Mouse (Mus musculus) heart, embryonic 13.5 days (tissue): ENCODE measurements around the gene Crkl. TPM values are rescaled to one million over a fixed set of nuclear protein-coding genes. Genes with fewer than 3 reads are reported as not detected.
"Not testable (repeated sequence)": the region's sequence is repeated elsewhere in the genome, so short reads cannot be mapped to it uniquely, and the experiment has no call there.

ENCODE experiments used
- ATAC-seq: fragments of 200-750 bp; cut with Nextera tagmentation; 2 replicates; pipeline ENCODE4 v1.8.0; 2017; ENCODE audit warnings: moderate TSS enrichment; ENCODE audit not compliant: insufficient number of reproducible peaks, low FRiP score, low TSS enrichment; ENCODE audit errors: extremely low read depth
- H3K27ac ChIP-seq: fragments of 300-500 bp; sonication (generic); replicated peaks from 2 replicates; pipeline ENCODE4 v1.5.1; 2015; ENCODE audit warnings: moderate library complexity, mild to moderate bottlenecking, inconsistent platforms
- H3K27me3 ChIP-seq: fragments of 300-500 bp; sonication (generic); replicated peaks from 2 replicates; pipeline ENCODE4 v1.6.1; 2015; ENCODE audit warnings: mild to moderate bottlenecking, inconsistent platforms
- H3K36me3 ChIP-seq: fragments of 300-500 bp; sonication (generic); 2 replicates; pipeline ENCODE4 v1.6.1; 2015; ENCODE audit warnings: mild to moderate bottlenecking, inconsistent platforms
- H3K4me1 ChIP-seq: fragments of 300-500 bp; sonication (generic); 2 replicates; pipeline ENCODE4 v1.6.1; 2015; ENCODE audit warnings: inconsistent platforms
- H3K4me2 ChIP-seq: fragments of 300-500 bp; sonication (generic); 2 replicates; pipeline ENCODE4 v1.6.1; 2015; ENCODE audit warnings: inconsistent platforms, mild to moderate bottlenecking, moderate library complexity
- H3K4me3 ChIP-seq: fragments of 300-500 bp; sonication (generic); 2 replicates; pipeline ENCODE4 v1.5.1; 2015; ENCODE audit warnings: moderate library complexity, mild to moderate bottlenecking, inconsistent platforms
- H3K9ac ChIP-seq: fragments of 300-500 bp; sonication (generic); 2 replicates; pipeline ENCODE4 v1.6.1; 2015; ENCODE audit warnings: inconsistent platforms, mild to moderate bottlenecking, moderate library complexity
- H3K9me3 ChIP-seq: fragments of 300-500 bp; sonication (generic); 2 replicates; pipeline ENCODE4 v1.6.1; 2016; ENCODE audit warnings: inconsistent platforms
- WGBS: fragments of 180-500 bp; shearing (Covaris S2); methylation state at CpG from one replicate; pipeline ENCODE4 v1.1.7; 2015; ENCODE audit warnings: mixed read lengths; 5-methylcytosine and 5-hydroxymethylcytosine counted together
- polyA plus RNA-seq: library from polyadenylated mRNA; unstranded; fragments of >200 nt; fragmentation: Nextera tagmentation; extraction: Ambion mirVana; gene quantifications from 2 replicates; pipeline ENCODE4 v1.2.1, GENCODE M21; 2015

The Crkl gene
- polyA plus RNA-seq, 1 experiment from 2014 or later: 42.8 TPM

- H3K9me3 ChIP-seq: no peaks in the 10 kb centered on the region
- peaks cover 34% of the 10 kb centered on the region for H3K27me3 ChIP-seq
- H3K4me3 ChIP-seq: peak overlapping the region; percentile 63
- ATAC-seq: no peak
- WGBS: 45% methylated on average over 14 of the region's 14 CpGs
- peaks cover 38% of the 10 kb centered on the region for H3K36me3 ChIP-seq
- H3K4me1 ChIP-seq: peaks cover 44% of the 10 kb centered on the region
- H3K9ac ChIP-seq: peak overlapping the region; percentile 83; the same call in 1 of the 2 replicates
- H3K4me2 ChIP-seq: peak overlapping the region; percentile 95
- no peak overlapping the region for H3K27ac ChIP-seq
Observed at GRCm38 (mm10) chr16:17488478-17489468, 37.0 kb downstream of the Crkl start.

GRCm38 (mm10) chr16:17489469-17490111 is 37.8 kb downstream of the Crkl start, which contains the start of gene Aifm3:
TSS of gene Aifm3 (plus strand) at chr16:17489611.
- WGBS: 2% methylated on average over 40 of the region's 47 CpGs
- Histone ChIP-seq H3K27me3 (peaks cover 34% of the 10 kb centered on the region), H3K36me3 (peaks cover 29% of the 10 kb centered on the region), H3K9me3 (no peaks in the 10 kb centered on the region), H3K4me2 (peak within 1 kb of the TSS; percentile 95), H3K4me1 (peaks cover 36% of the 10 kb centered on the region), H3K4me3 (peak within 1 kb of the TSS; percentile 63), H3K9ac (peak within 1 kb of the TSS; percentile 83), H3K27ac (no peak within 1 kb of the TSS)
- peak; percentile 26; the same call in 1 of the 2 replicates for ATAC-seq

- Histone ChIP-seq H3K9me3 (no peaks in the 10 kb centered on the region), H3K27ac (no peak overlapping the region), H3K27me3 (peaks cover 34% of the 10 kb centered on the region), H3K9ac (no peak overlapping the region), H3K4me3 (no peak overlapping the region), H3K4me1 (peaks cover 29% of the 10 kb centered on the region), H3K4me2 (no peak overlapping the region), H3K36me3 (peaks cover 15% of the 10 kb centered on the region)
- WGBS: 83% methylated on average over 5 of the region's 5 CpGs
- ATAC-seq: no peak
Observed at GRCm38 (mm10) chr16:17491154-17491553, 39.4 kb downstream of the Crkl start.

GRCm38 (mm10) chr16:17491896-17492561 is 40.2 kb downstream of the Crkl start:
- H3K4me3 ChIP-seq: no peak overlapping the region
- no peak overlapping the region for H3K4me2 ChIP-seq
- peaks cover 29% of the 10 kb centered on the region for H3K4me1 ChIP-seq
- H3K27me3 ChIP-seq: peaks cover 34% of the 10 kb centered on the region
- no peak for ATAC-seq
- 65% methylated on average over 5 of the region's 5 CpGs for WGBS
- H3K9me3 ChIP-seq: no peaks in the 10 kb centered on the region
- no peak overlapping the region for H3K9ac ChIP-seq
- H3K36me3 ChIP-seq: peaks cover 8% of the 10 kb centered on the region
- H3K27ac ChIP-seq: no peak overlapping the region

GRCm38 (mm10) chr16:17496499-17497305 is 44.9 kb downstream of the Crkl start:
- WGBS: 47% methylated on average over 2 of the region's 2 CpGs
- ATAC-seq: no peak
- H3K9me3 ChIP-seq: no peaks in the 10 kb centered on the region
- no peak overlapping the region for H3K4me3 ChIP-seq
- H3K4me2 ChIP-seq: no peak overlapping the region
- H3K27me3 ChIP-seq: peaks cover 14% of the 10 kb centered on the region
- H3K36me3 ChIP-seq: no peaks in the 10 kb centered on the region
- peak overlapping the region; percentile 34; the same call in 1 of the 2 replicates for H3K27ac ChIP-seq
- peaks cover 15% of the 10 kb centered on the region for H3K4me1 ChIP-seq
- peak overlapping the region; percentile 41 for H3K9ac ChIP-seq

- no peak; the same call in 1 of the 2 replicates for ATAC-seq
Observed at GRCm38 (mm10) chr16:17499249-17499883, 47.6 kb downstream of the Crkl start.

GRCm38 (mm10) chr16:17502681-17503080 is 50.9 kb downstream of the Crkl start:
- H3K4me3 ChIP-seq: no peak overlapping the region
- 68% methylated on average over 4 of the region's 4 CpGs for WGBS
- no peaks in the 10 kb centered on the region for H3K36me3 ChIP-seq
- H3K4me1 ChIP-seq: peaks cover under 1% of the 10 kb centered on the region; the same call in 1 of the 2 replicates
- H3K27ac ChIP-seq: no peak overlapping the region
- no peaks in the 10 kb centered on the region for H3K9me3 ChIP-seq
- no peak overlapping the region for H3K9ac ChIP-seq
- peaks cover 42% of the 10 kb centered on the region for H3K27me3 ChIP-seq
- ATAC-seq: no peak
- no peak overlapping the region for H3K4me2 ChIP-seq

More at GRCm38 (mm10) chr16:17499249-17499883, 47.6 kb downstream of the Crkl start:
- Histone ChIP-seq H3K4me3 (no peak overlapping the region), H3K36me3 (no peaks in the 10 kb centered on the region), H3K4me2 (no peak overlapping the region), H3K27ac (no peak overlapping the region), H3K4me1 (peaks cover 15% of the 10 kb centered on the region), H3K9ac (no peak overlapping the region), H3K9me3 (no peaks in the 10 kb centered on the region), H3K27me3 (peaks cover 17% of the 10 kb centered on the region)
- 26% methylated on average over 10 of the region's 10 CpGs for WGBS

GRCm38 (mm10) chr16:17507018-17507552 is 55.3 kb downstream of the Crkl start:
- peaks cover 17% of the 10 kb centered on the region for H3K4me1 ChIP-seq
- ATAC-seq: no peak
- peaks cover 39% of the 10 kb centered on the region for H3K27me3 ChIP-seq
- whole genome bisulfite sequencing: 81% methylated on average over 5 of the region's 5 CpGs
- no peak overlapping the region for H3K27ac ChIP-seq
- no peak overlapping the region for H3K9ac ChIP-seq
- H3K36me3 ChIP-seq: peaks cover 14% of the 10 kb centered on the region
- no peak overlapping the region for H3K4me2 ChIP-seq
- H3K9me3 ChIP-seq: no peaks in the 10 kb centered on the region
- no peak overlapping the region for H3K4me3 ChIP-seq

- Histone ChIP-seq H3K9ac (peak overlapping the region; percentile 90), H3K4me2 (peak overlapping the region; percentile 84), H3K4me3 (peak overlapping the region; percentile 76), H3K27ac (peak overlapping the region; percentile 95), H3K4me1 (peaks cover 17% of the 10 kb centered on the region), H3K36me3 (peaks cover 23% of the 10 kb centered on the region), H3K27me3 (peaks cover 38% of the 10 kb centered on the region)
- H3K9me3 ChIP-seq, ATAC-seq: not testable (repeated sequence)
- WGBS: 29% methylated on average over 3 of the region's 3 CpGs
Observed at GRCm38 (mm10) chr16:17508031-17508430, 56.2 kb downstream of the Crkl start.
